Mouse (Mus musculus) C2C12 (cell line): ENCODE measurements around the gene Hspa1b.

Source experiments
- CEBPB ChIP-seq: IDR thresholded peaks from one replicate; pipeline ENCODE4 v1.6.1; 2011; ENCODE audit warnings: low read depth, mild to moderate bottlenecking, control low read depth, moderate library complexity
- CTCF ChIP-seq: IDR thresholded peaks from one replicate; pipeline ENCODE4 v1.5.1; 2011; ENCODE audit not compliant: control insufficient read depth, insufficient read depth, insufficient read length
- MAX ChIP-seq: IDR thresholded peaks from one replicate; pipeline ENCODE4 v1.6.1; 2011; ENCODE audit warnings: mild to moderate bottlenecking, control low read depth
- MYOG ChIP-seq: IDR thresholded peaks from one replicate; pipeline ENCODE4 v1.6.1; 2011; ENCODE audit not compliant: control insufficient read depth, insufficient read length; ENCODE audit errors: extremely low read depth

DNA sequence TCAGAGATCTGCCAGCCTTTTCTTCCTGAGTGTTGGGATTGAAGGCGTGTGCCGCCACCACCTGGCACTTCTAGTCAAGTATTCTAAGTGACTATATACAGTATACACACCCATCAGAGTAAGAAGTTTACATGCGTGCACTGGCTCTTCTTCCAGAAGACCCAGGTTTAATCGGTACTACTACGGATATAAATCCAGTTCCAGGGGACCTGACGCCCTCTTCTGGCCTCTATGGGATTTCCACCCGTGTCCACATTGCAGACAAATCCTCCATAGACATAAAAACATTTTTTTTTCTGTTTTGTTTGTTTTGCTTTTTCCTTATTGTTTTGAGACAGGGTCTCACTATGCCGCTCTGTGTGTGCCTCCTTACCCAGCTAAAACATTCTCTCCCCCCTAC, 11.4 kb downstream of the Hspa1b start:
- TF ChIP-seq CTCF (peak; percentile 3), MYOG (no peak), MAX (no peak), CEBPB (no peak)
